Mouse (Mus musculus) bone marrow macrophage, adult 2 months (primary cell): ENCODE data around the gene Tmem56.

Source experiments
- CTCF ChIP-seq: IDR thresholded peaks from 2 replicates; pipeline ENCODE4 v1.5.1; 2012; ENCODE audit warnings: low read depth, mild to moderate bottlenecking, low read length, moderate library complexity
- POLR2A ChIP-seq: IDR thresholded peaks from 2 replicates; pipeline ENCODE4 v1.6.1; 2012; ENCODE audit warnings: mild to moderate bottlenecking, low read depth, low read length, borderline replicate concordance

DNA sequence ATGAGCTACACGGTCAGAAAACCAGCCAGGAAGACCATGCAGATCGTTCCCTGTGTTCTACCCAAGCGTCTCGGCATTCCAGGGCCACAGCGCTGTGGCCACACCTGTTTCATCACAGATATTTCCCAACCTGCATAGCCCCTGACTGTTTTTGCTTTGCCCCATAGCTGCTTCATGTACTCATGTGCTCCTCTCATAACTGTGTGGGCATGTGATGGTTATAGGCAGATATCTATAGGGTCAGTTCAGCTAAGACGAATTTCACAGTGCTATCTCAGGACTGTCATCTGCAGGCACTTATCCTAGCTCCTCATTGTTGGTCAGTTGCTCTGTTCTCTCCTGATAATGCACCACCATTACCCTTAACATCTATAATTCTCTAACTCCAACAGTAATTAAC is 18.7 kb downstream of the Tmem56 start:
- TF ChIP-seq CTCF = no peak
- no peak for TF ChIP-seq POLR2A
